Mouse (Mus musculus) cerebellum, adult 11-12 months (tissue): ENCODE data around the gene Megf8.
A peak's percentile ranks its signal among the peaks of the same experiment; 100 is the strongest.

Experiments
- DNase-seq: peaks from one replicate; pipeline ENCODE4 v3.0.0; 2022

The Megf8 gene

GRCm38 (mm10) chr7:25348861-25349260, 31.9 kb downstream of the Megf8 start:
- no peak for DNase-seq

- no peak for DNase-seq
Observed at GRCm38 (mm10) chr7:25358721-25359206, 41.8 kb downstream of the Megf8 start.

- peak; percentile 85 for DNase-seq
Observed at GRCm38 (mm10) chr7:25363151-25363550, 46.2 kb downstream of the Megf8 start.

GRCm38 (mm10) chr7:25363632-25364031, 46.7 kb downstream of the Megf8 start:
- peak; percentile 59 for DNase-seq

GRCm38 (mm10) chr7:25365937-25366625, 49.1 kb downstream of the Megf8 start:
- peak; percentile 13 for DNase-seq

GRCm38 (mm10) chr7:25367632-25368293, 50.8 kb downstream of the Megf8 start:
- DNase-seq = peak; percentile 52

GRCm38 (mm10) chr7:25368333-25368732, 51.4 kb downstream of the Megf8 start:
- DNase-seq = peak; percentile 83

- peak; percentile 61 for DNase-seq
Observed at GRCm38 (mm10) chr7:25369058-25369749, 52.2 kb downstream of the Megf8 start, which contains the start of gene Cnfn. Cnfn (minus strand) TSS chr7:25369724.

- DNase-seq = no peak
Observed at GRCm38 (mm10) chr7:25372441-25372840, 55.5 kb downstream of the Megf8 start.

GRCm38 (mm10) chr7:25376556-25376955, 59.6 kb downstream of the Megf8 start:
- DNase-seq = peak; percentile 95

GRCm38 (mm10) chr7:25377100-25377700, 60.2 kb downstream of the Megf8 start:
- DNase-seq = no peak

- no peak for DNase-seq
Observed at GRCm38 (mm10) chr7:25378181-25379100, 61.5 kb downstream of the Megf8 start.

- peak; percentile 52 for DNase-seq
Observed at GRCm38 (mm10) chr7:25379551-25380351, 62.8 kb downstream of the Megf8 start.

- DNase-seq = peak; percentile 49
Observed at GRCm38 (mm10) chr7:25380392-25381283, 63.7 kb downstream of the Megf8 start.

- DNase-seq = peak; percentile 12
Observed at GRCm38 (mm10) chr7:25381284-25381680, 64.3 kb downstream of the Megf8 start.

GRCm38 (mm10) chr7:25382541-25382940, 65.6 kb downstream of the Megf8 start:
- DNase-seq = no peak

GRCm38 (mm10) chr7:25383385-25383784, 66.4 kb downstream of the Megf8 start:
- no peak for DNase-seq

- DNase-seq = peak; percentile 42
Observed at GRCm38 (mm10) chr7:25383891-25384290, 66.9 kb downstream of the Megf8 start.

GRCm38 (mm10) chr7:25384318-25384717, 67.4 kb downstream of the Megf8 start:
- DNase-seq = no peak

- peak; percentile 44 for DNase-seq
Observed at GRCm38 (mm10) chr7:25384818-25385217, 67.9 kb downstream of the Megf8 start.
